Mouse (Mus musculus): ENCODE data around the gene Trit1. TPM values are rescaled to one million over a fixed set of nuclear protein-coding genes. Genes with fewer than 3 reads are reported as not detected.

Trit1 gene
- polyA plus RNA-seq, 1 experiment: 12.3 TPM

GRCm38 (mm10) chr4:123043858-123044257 is 27.5 kb downstream of the Trit1 start:
- Histone ChIP-seq H3K27ac (ENCODE audit: control insufficient read depth, insufficient read depth, low read depth, low read length, poor library complexity) (no peak overlapping the region), H3K4me3 (replicated peaks; ENCODE audit: control insufficient read depth, low read depth, low read length) (no peak overlapping the region), H3K4me1 (ENCODE audit: control insufficient read depth, insufficient read depth, low read length) (no peaks in the 10 kb centered on the region)
- 78% methylated on average over 1 of the region's 1 CpGs for WGBS
- TF ChIP-seq POLR2A (IDR thresholded peaks at IDR 0.05; ENCODE audit: borderline replicate concordance, control insufficient read depth, low read depth, low read length) (no peak), CTCF (IDR thresholded peaks at IDR 0.05; ENCODE audit: control insufficient read depth, insufficient read depth, low read length) (no peak)

- H3K4me1 ChIP-seq (ENCODE audit: control insufficient read depth, insufficient read depth, low read length): no peaks in the 10 kb centered on the region
- WGBS: 67% methylated on average over 4 of the region's 4 CpGs
- no peak overlapping the region for H3K27ac ChIP-seq (ENCODE audit: control insufficient read depth, insufficient read depth, low read depth, low read length, poor library complexity)
- TF ChIP-seq CTCF (IDR thresholded peaks at IDR 0.05; ENCODE audit: control insufficient read depth, insufficient read depth, low read length) (no peak), POLR2A (IDR thresholded peaks at IDR 0.05; ENCODE audit: borderline replicate concordance, control insufficient read depth, low read depth, low read length) (no peak)
- H3K4me3 ChIP-seq (replicated peaks; ENCODE audit: control insufficient read depth, low read depth, low read length): no peak overlapping the region
These were observed 28.4 kb downstream of the Trit1 start for GRCm38 (mm10) chr4:123044842-123045241.

GRCm38 (mm10) chr4:123046300-123046699 is 29.9 kb downstream of the Trit1 start:
- TF ChIP-seq POLR2A (IDR thresholded peaks at IDR 0.05; ENCODE audit: borderline replicate concordance, control insufficient read depth, low read depth, low read length) (no peak), CTCF (IDR thresholded peaks at IDR 0.05; ENCODE audit: control insufficient read depth, insufficient read depth, low read length) (no peak)
- no peak overlapping the region for H3K27ac ChIP-seq (ENCODE audit: control insufficient read depth, insufficient read depth, low read depth, low read length, poor library complexity)
- WGBS: 96% methylated on average over 3 of the region's 3 CpGs
- no peak overlapping the region for H3K4me3 ChIP-seq (replicated peaks; ENCODE audit: control insufficient read depth, low read depth, low read length)
- H3K4me1 ChIP-seq (ENCODE audit: control insufficient read depth, insufficient read depth, low read length): no peaks in the 10 kb centered on the region

- no peak overlapping the region for H3K4me3 ChIP-seq (replicated peaks; ENCODE audit: control insufficient read depth, low read depth, low read length)
- WGBS: 62% methylated on average over 5 of the region's 5 CpGs
- no peak overlapping the region for H3K27ac ChIP-seq (ENCODE audit: control insufficient read depth, insufficient read depth, low read depth, low read length, poor library complexity)
- no peak for TF ChIP-seq CTCF (IDR thresholded peaks at IDR 0.05; ENCODE audit: control insufficient read depth, insufficient read depth, low read length)
- TF ChIP-seq POLR2A (IDR thresholded peaks at IDR 0.05; ENCODE audit: borderline replicate concordance, control insufficient read depth, low read depth, low read length): no peak
- no peaks in the 10 kb centered on the region for H3K4me1 ChIP-seq (ENCODE audit: control insufficient read depth, insufficient read depth, low read length)
These were observed 34.3 kb downstream of the Trit1 start for GRCm38 (mm10) chr4:123050681-123051211.

GRCm38 (mm10) chr4:123053179-123053578 is 36.8 kb downstream of the Trit1 start:
- no peak overlapping the region for H3K27ac ChIP-seq (ENCODE audit: control insufficient read depth, insufficient read depth, low read depth, low read length, poor library complexity)
- H3K4me3 ChIP-seq (replicated peaks; ENCODE audit: control insufficient read depth, low read depth, low read length): no peak overlapping the region
- TF ChIP-seq CTCF (IDR thresholded peaks at IDR 0.05; ENCODE audit: control insufficient read depth, insufficient read depth, low read length): no peak
- TF ChIP-seq POLR2A (IDR thresholded peaks at IDR 0.05; ENCODE audit: borderline replicate concordance, control insufficient read depth, low read depth, low read length): no peak
- H3K4me1 ChIP-seq (ENCODE audit: control insufficient read depth, insufficient read depth, low read length): no peaks in the 10 kb centered on the region
- 83% methylated on average over 11 of the region's 11 CpGs for WGBS

GRCm38 (mm10) chr4:123054172-123054790 is 37.9 kb downstream of the Trit1 start:
- WGBS: 90% methylated on average over 16 of the region's 16 CpGs
- Histone ChIP-seq H3K4me3 (replicated peaks; ENCODE audit: control insufficient read depth, low read depth, low read length) (no peak overlapping the region), H3K27ac (ENCODE audit: control insufficient read depth, insufficient read depth, low read depth, low read length, poor library complexity) (no peak overlapping the region), H3K4me1 (ENCODE audit: control insufficient read depth, insufficient read depth, low read length) (no peaks in the 10 kb centered on the region)
- TF ChIP-seq CTCF (IDR thresholded peaks at IDR 0.05; ENCODE audit: control insufficient read depth, insufficient read depth, low read length) (no peak), POLR2A (IDR thresholded peaks at IDR 0.05; ENCODE audit: borderline replicate concordance, control insufficient read depth, low read depth, low read length) (no peak)

- H3K4me1 ChIP-seq (ENCODE audit: control insufficient read depth, insufficient read depth, low read length): no peaks in the 10 kb centered on the region
- H3K4me3 ChIP-seq (replicated peaks; ENCODE audit: control insufficient read depth, low read depth, low read length): no peak overlapping the region
- no peak overlapping the region for H3K27ac ChIP-seq (ENCODE audit: control insufficient read depth, insufficient read depth, low read depth, low read length, poor library complexity)
- TF ChIP-seq POLR2A (IDR thresholded peaks at IDR 0.05; ENCODE audit: borderline replicate concordance, control insufficient read depth, low read depth, low read length) (no peak), CTCF (IDR thresholded peaks at IDR 0.05; ENCODE audit: control insufficient read depth, insufficient read depth, low read length) (no peak)
- 84% methylated on average over 3 of the region's 3 CpGs for WGBS
These were observed 40.2 kb downstream of the Trit1 start for GRCm38 (mm10) chr4:123056560-123057109.

- no peak for TF ChIP-seq CTCF (IDR thresholded peaks at IDR 0.05; ENCODE audit: control insufficient read depth, insufficient read depth, low read length)
- TF ChIP-seq POLR2A (IDR thresholded peaks at IDR 0.05; ENCODE audit: borderline replicate concordance, control insufficient read depth, low read depth, low read length): no peak
- no peak overlapping the region for H3K27ac ChIP-seq (ENCODE audit: control insufficient read depth, insufficient read depth, low read depth, low read length, poor library complexity)
- H3K4me3 ChIP-seq (replicated peaks; ENCODE audit: control insufficient read depth, low read depth, low read length): no peak overlapping the region
- no peaks in the 10 kb centered on the region for H3K4me1 ChIP-seq (ENCODE audit: control insufficient read depth, insufficient read depth, low read length)
- 46% methylated on average over 1 of the region's 1 CpGs for WGBS
These were observed 41.6 kb downstream of the Trit1 start for GRCm38 (mm10) chr4:123057957-123058356.

Measured in bone marrow, adult 2 months (tissue).